Mouse (Mus musculus): ENCODE results near the gene Smarcd3. TPM values are rescaled to one million over a fixed set of nuclear protein-coding genes. Genes with fewer than 3 reads are reported as not detected.

Smarcd3 gene
- polyA plus RNA-seq, 1 experiment from 2014 or later, result 25.0 TPM

GRCm38 (mm10) chr5:24605321-24605979 lies 18.8 kb downstream of the Smarcd3 start:
- no peaks in the 10 kb centered on the region for H3K9me3 ChIP-seq (ENCODE audit: low read length)
- H3K4me2 ChIP-seq (replicated peaks; ENCODE audit: low read depth, low read length), result peak overlapping the region; percentile 69
- WGBS, result 8% methylated on average over 6 of the region's 6 CpGs
- peaks cover 51% of the 10 kb centered on the region for H3K4me1 ChIP-seq (ENCODE audit: insufficient read depth, low read length)
- peak overlapping the region; percentile 88 for H3K9ac ChIP-seq (replicated peaks; ENCODE audit: low read length)
- H3K4me3 ChIP-seq (ENCODE audit: low read length), result peak overlapping the region; percentile 68
- no peaks in the 10 kb centered on the region for H3K36me3 ChIP-seq (ENCODE audit: insufficient read depth, low read length)
- no peaks in the 10 kb centered on the region for H3K27me3 ChIP-seq (ENCODE audit: insufficient read depth, low read length)
- peak overlapping the region; percentile 99 for H3K27ac ChIP-seq (ENCODE audit: low read length)
- ATAC-seq (ENCODE audit: low FRiP score, low TSS enrichment), result no peak

DNA sequence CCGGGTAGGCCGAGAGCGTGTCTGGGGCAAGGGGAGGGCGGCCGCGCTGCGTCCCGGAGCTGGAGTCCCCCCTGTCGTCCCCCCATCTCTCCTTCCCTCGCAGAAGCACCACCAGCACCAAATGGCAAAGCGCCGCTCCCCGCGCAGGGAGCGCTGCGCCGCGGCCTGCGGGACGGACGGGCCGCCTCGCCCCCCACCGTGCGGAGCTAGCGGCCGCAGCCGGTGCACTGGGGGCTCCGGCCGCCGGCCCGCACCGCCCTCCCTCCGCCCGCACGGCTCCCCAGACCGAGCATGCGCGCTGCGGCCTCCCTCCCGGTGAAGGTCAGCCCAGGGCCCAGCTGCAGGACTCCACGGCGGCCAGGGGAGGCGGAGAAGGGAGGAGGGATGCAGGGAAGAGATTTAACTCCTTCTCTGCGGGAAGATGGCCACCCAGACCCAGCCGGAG lies 19.5 kb downstream of the Smarcd3 start:
- Histone ChIP-seq H3K4me1 (ENCODE audit: insufficient read depth, low read length) (peaks cover 54% of the 10 kb centered on the region), H3K9me3 (ENCODE audit: low read length) (no peaks in the 10 kb centered on the region), H3K36me3 (ENCODE audit: insufficient read depth, low read length) (no peaks in the 10 kb centered on the region)

DNA sequence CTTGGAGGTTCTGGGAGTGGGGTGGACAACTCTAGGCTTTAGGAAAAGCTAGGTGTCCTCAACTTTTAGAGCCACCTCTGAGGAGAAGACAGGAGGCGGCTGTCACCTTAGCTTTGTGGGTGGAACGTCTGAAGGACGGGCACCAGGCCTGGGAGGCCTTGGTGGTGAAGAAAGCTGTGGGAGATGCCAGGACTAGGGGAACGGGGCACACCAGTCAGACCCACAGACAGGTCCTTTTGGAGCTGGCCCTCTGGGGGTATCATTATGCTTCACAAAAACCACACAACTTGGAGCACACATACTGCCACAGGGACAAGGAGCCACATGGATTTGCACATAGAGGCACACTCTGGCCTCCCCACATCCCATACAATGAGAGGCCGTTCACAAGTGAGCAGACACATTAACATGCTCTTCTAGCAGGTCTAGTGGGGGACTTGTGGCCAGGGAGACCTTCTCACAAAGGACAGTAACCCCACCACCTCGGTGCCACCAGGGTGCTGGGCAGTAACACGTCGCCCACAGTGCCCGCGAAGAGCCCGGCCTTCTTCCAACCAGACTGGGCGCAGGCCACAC lies 20.0 kb downstream of the Smarcd3 start:
- 15% methylated on average over 12 of the region's 12 CpGs for WGBS
- H3K4me2 ChIP-seq (replicated peaks; ENCODE audit: low read depth, low read length), result peak overlapping the region; percentile 69
- no peaks in the 10 kb centered on the region for H3K27me3 ChIP-seq (ENCODE audit: insufficient read depth, low read length)
- peak overlapping the region; percentile 68 for H3K4me3 ChIP-seq (ENCODE audit: low read length)
- peak overlapping the region; percentile 88 for H3K9ac ChIP-seq (replicated peaks; ENCODE audit: low read length)
- ATAC-seq (ENCODE audit: low FRiP score, low TSS enrichment), result no peak
- no peaks in the 10 kb centered on the region for H3K36me3 ChIP-seq (ENCODE audit: insufficient read depth, low read length)
- H3K9me3 ChIP-seq (ENCODE audit: low read length), result no peaks in the 10 kb centered on the region
- peak overlapping the region; percentile 99 for H3K27ac ChIP-seq (ENCODE audit: low read length)
- H3K4me1 ChIP-seq (ENCODE audit: insufficient read depth, low read length), result peaks cover 59% of the 10 kb centered on the region

More for the DNA sequence above, 19.5 kb downstream of the Smarcd3 start:
- Histone ChIP-seq H3K4me3 (ENCODE audit: low read length) (peak overlapping the region; percentile 68), H3K27me3 (ENCODE audit: insufficient read depth, low read length) (no peaks in the 10 kb centered on the region), H3K27ac (ENCODE audit: low read length) (peak overlapping the region; percentile 99), H3K4me2 (replicated peaks; ENCODE audit: low read depth, low read length) (peak overlapping the region; percentile 69), H3K9ac (replicated peaks; ENCODE audit: low read length) (peak overlapping the region; percentile 88)
- peak; percentile 73 for ATAC-seq (ENCODE audit: low FRiP score, low TSS enrichment)
- WGBS, result under 1% methylated on average over 46 of the region's 46 CpGs

DNA sequence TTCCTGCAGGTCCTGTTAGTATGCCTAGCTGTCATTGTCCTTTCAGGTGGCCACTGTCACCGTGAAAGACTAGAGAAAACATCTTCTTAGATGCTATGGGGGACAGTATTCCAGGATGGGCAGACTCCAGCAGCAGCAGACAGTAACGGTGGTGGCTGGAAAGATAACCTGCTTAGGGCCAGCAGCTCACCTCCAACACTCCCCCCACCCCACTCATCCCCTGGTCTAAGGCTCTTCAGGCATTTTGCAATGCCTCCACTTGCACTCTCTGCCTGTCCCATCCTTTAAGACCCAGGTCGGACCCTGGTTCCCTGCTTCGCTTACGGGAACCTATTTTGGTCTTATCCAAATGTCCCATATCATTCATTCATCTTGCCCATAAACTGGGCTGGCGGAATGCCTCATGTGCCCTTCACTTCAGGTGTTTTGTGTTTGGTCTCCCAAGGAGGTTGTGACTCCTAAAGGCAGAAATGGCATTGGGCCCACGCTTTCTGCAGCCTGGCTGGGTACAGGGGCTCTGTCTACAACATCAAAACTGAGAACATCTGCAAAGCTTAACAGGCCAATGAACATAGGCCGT lies 20.7 kb downstream of the Smarcd3 start:
- H3K36me3 ChIP-seq (ENCODE audit: insufficient read depth, low read length), result no peaks in the 10 kb centered on the region
- H3K4me1 ChIP-seq (ENCODE audit: insufficient read depth, low read length), result peaks cover 65% of the 10 kb centered on the region

GRCm38 (mm10) chr5:24602751-24603343 lies 21.4 kb downstream of the Smarcd3 start:
- Histone ChIP-seq H3K27me3 (ENCODE audit: insufficient read depth, low read length) (no peaks in the 10 kb centered on the region), H3K4me2 (replicated peaks; ENCODE audit: low read depth, low read length) (peak overlapping the region; percentile 86), H3K4me3 (ENCODE audit: low read length) (peak overlapping the region; percentile 69), H3K36me3 (ENCODE audit: insufficient read depth, low read length) (no peaks in the 10 kb centered on the region), H3K4me1 (ENCODE audit: insufficient read depth, low read length) (peaks cover 72% of the 10 kb centered on the region), H3K9me3 (ENCODE audit: low read length) (no peaks in the 10 kb centered on the region), H3K27ac (ENCODE audit: low read length) (peak overlapping the region; percentile 99), H3K9ac (replicated peaks; ENCODE audit: low read length) (peak overlapping the region; percentile 91)
- peak; percentile 48 for ATAC-seq (ENCODE audit: low FRiP score, low TSS enrichment)
- 3% methylated on average over 16 of the region's 16 CpGs for WGBS

More for the DNA sequence above, 20.7 kb downstream of the Smarcd3 start:
- Histone ChIP-seq H3K4me2 (replicated peaks; ENCODE audit: low read depth, low read length) (peak overlapping the region; percentile 86), H3K9me3 (ENCODE audit: low read length) (no peaks in the 10 kb centered on the region), H3K9ac (replicated peaks; ENCODE audit: low read length) (peak overlapping the region; percentile 91), H3K4me3 (ENCODE audit: low read length) (peak overlapping the region; percentile 69), H3K27ac (ENCODE audit: low read length) (peak overlapping the region; percentile 99), H3K27me3 (ENCODE audit: insufficient read depth, low read length) (no peaks in the 10 kb centered on the region)
- 49% methylated on average over 8 of the region's 8 CpGs for WGBS
- no peak for ATAC-seq (ENCODE audit: low FRiP score, low TSS enrichment)

GRCm38 (mm10) chr5:24601911-24602750 lies 22.1 kb downstream of the Smarcd3 start:
- Histone ChIP-seq H3K36me3 (ENCODE audit: insufficient read depth, low read length) (no peaks in the 10 kb centered on the region), H3K9ac (replicated peaks; ENCODE audit: low read length) (peak overlapping the region; percentile 91), H3K27ac (ENCODE audit: low read length) (peak overlapping the region; percentile 99), H3K4me2 (replicated peaks; ENCODE audit: low read depth, low read length) (peak overlapping the region; percentile 86), H3K27me3 (ENCODE audit: insufficient read depth, low read length) (no peaks in the 10 kb centered on the region), H3K4me3 (ENCODE audit: low read length) (peak overlapping the region; percentile 69), H3K9me3 (ENCODE audit: low read length) (no peaks in the 10 kb centered on the region), H3K4me1 (ENCODE audit: insufficient read depth, low read length) (peaks cover 76% of the 10 kb centered on the region)
- peak; percentile 32 for ATAC-seq (ENCODE audit: low FRiP score, low TSS enrichment)
- under 1% methylated on average over 66 of the region's 73 CpGs for WGBS

- ATAC-seq (ENCODE audit: low FRiP score, low TSS enrichment), result no peak; the same call in 1 of the 2 replicates
- peak overlapping the region; percentile 91 for H3K9ac ChIP-seq (replicated peaks; ENCODE audit: low read length)
- H3K4me3 ChIP-seq (ENCODE audit: low read length), result peak overlapping the region; percentile 69
- no peaks in the 10 kb centered on the region for H3K36me3 ChIP-seq (ENCODE audit: insufficient read depth, low read length)
- peak overlapping the region; percentile 86 for H3K4me2 ChIP-seq (replicated peaks; ENCODE audit: low read depth, low read length)
- 2% methylated on average over 23 of the region's 33 CpGs for WGBS
- H3K4me1 ChIP-seq (ENCODE audit: insufficient read depth, low read length), result peaks cover 78% of the 10 kb centered on the region
- peak overlapping the region; percentile 99 for H3K27ac ChIP-seq (ENCODE audit: low read length)
- no peaks in the 10 kb centered on the region for H3K27me3 ChIP-seq (ENCODE audit: insufficient read depth, low read length)
- H3K9me3 ChIP-seq (ENCODE audit: low read length), result no peaks in the 10 kb centered on the region
These were observed 23.0 kb downstream of the Smarcd3 start for GRCm38 (mm10) chr5:24601071-24601835.

- H3K4me3 ChIP-seq (ENCODE audit: low read length), result 0 out of 2 replicates have a peak overlapping the region, but pooled peaks have one; percentile 7
- no peaks in the 10 kb centered on the region for H3K27me3 ChIP-seq (ENCODE audit: insufficient read depth, low read length)
- no peak overlapping the region for H3K9ac ChIP-seq (replicated peaks; ENCODE audit: low read length)
- peaks cover 69% of the 10 kb centered on the region for H3K4me1 ChIP-seq (ENCODE audit: insufficient read depth, low read length)
- H3K36me3 ChIP-seq (ENCODE audit: insufficient read depth, low read length), result peaks cover 6% of the 10 kb centered on the region
- no peak overlapping the region for H3K27ac ChIP-seq (ENCODE audit: low read length)
- no peak for ATAC-seq (ENCODE audit: low FRiP score, low TSS enrichment)
- H3K4me2 ChIP-seq (replicated peaks; ENCODE audit: low read depth, low read length), result peak overlapping the region; percentile 86
- no peaks in the 10 kb centered on the region for H3K9me3 ChIP-seq (ENCODE audit: low read length)
- WGBS, result 77% methylated on average over 2 of the region's 2 CpGs
These were observed 24.0 kb downstream of the Smarcd3 start for GRCm38 (mm10) chr5:24600236-24600635.

All from kidney, embryonic 16.5 days (tissue).